Mouse (Mus musculus) left cerebral cortex, adult 11 months (tissue): ENCODE measurements around the gene Abca9.

Experiments
- DNase-seq: peaks from one replicate; pipeline ENCODE4 v3.0.0; 2022; ENCODE audit warnings: low spot score

Gene Abca9

DNA sequence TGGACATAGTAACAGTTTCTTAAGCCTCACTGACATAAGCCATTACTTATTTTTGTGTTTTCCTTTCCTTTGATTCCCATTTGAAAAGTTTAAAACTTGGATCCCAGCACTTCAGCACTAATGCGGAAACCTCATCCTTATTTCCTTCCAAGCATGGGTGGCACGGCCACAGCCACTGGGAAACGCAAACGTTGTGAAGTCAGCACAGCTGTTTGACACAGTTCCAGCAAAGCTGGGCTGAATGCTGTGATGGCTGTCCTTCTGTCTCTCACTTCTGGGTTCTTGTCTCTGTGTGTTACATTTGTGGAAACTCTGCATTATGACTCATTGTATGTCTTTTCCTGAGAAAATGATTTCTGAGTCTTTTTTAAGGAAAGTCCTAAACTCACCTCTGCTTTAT lies 107.0 kb downstream of the Abca9 start:
- DNase-seq, result no peak

- no peak for DNase-seq
Observed at GRCm38 (mm10) chr11:110060127-110060526, 107.9 kb downstream of the Abca9 start.

GRCm38 (mm10) chr11:110053681-110054080 lies 114.3 kb downstream of the Abca9 start:
- no peak for DNase-seq
